Mouse (Mus musculus) left cerebral cortex, adult 11 months (tissue): ENCODE results near the gene Cep57l1.

Experiments
- DNase-seq: peaks from one replicate; pipeline ENCODE4 v3.0.0; 2022; ENCODE audit warnings: low spot score

The Cep57l1 gene

GRCm38 (mm10) chr10:41816516-41816915 lies 6.8 kb upstream of the Cep57l1 start:
- no peak for DNase-seq

GRCm38 (mm10) chr10:41814305-41814853 lies 4.7 kb upstream of the Cep57l1 start:
- no peak for DNase-seq

- no peak for DNase-seq
Measured at GRCm38 (mm10) chr10:41812566-41812965, 2.9 kb upstream of the Cep57l1 start.

GRCm38 (mm10) chr10:41810564-41811455 lies 1.1 kb upstream of the Cep57l1 start:
- no peak for DNase-seq

- DNase-seq: no peak
Measured at GRCm38 (mm10) chr10:41809080-41809770, 446 bp downstream of the Cep57l1 start.

- no peak for DNase-seq
Measured at GRCm38 (mm10) chr10:41805729-41806355, 3.8 kb downstream of the Cep57l1 start.

GRCm38 (mm10) chr10:41804711-41805110 lies 5.0 kb downstream of the Cep57l1 start:
- no peak for DNase-seq

- DNase-seq: no peak
Measured at GRCm38 (mm10) chr10:41803467-41803866, 6.2 kb downstream of the Cep57l1 start.

GRCm38 (mm10) chr10:41797253-41797652 lies 12.4 kb downstream of the Cep57l1 start:
- DNase-seq: no peak

GRCm38 (mm10) chr10:41792375-41792774 lies 17.3 kb downstream of the Cep57l1 start:
- no peak for DNase-seq

GRCm38 (mm10) chr10:41767254-41767653 lies 42.4 kb downstream of the Cep57l1 start:
- DNase-seq: no peak

- no peak for DNase-seq
Measured at GRCm38 (mm10) chr10:41766280-41766679, 43.4 kb downstream of the Cep57l1 start.

- no peak for DNase-seq
Measured at GRCm38 (mm10) chr10:41765586-41765985, 44.1 kb downstream of the Cep57l1 start.

- no peak for DNase-seq
Measured at GRCm38 (mm10) chr10:41763741-41764385, 45.8 kb downstream of the Cep57l1 start.

GRCm38 (mm10) chr10:41760866-41761265 lies 48.8 kb downstream of the Cep57l1 start:
- no peak for DNase-seq

GRCm38 (mm10) chr10:41758041-41758440 lies 51.6 kb downstream of the Cep57l1 start:
- no peak for DNase-seq

- no peak for DNase-seq
Measured at GRCm38 (mm10) chr10:41757226-41757625, 52.4 kb downstream of the Cep57l1 start.

GRCm38 (mm10) chr10:41751867-41752480 lies 57.7 kb downstream of the Cep57l1 start:
- no peak for DNase-seq

GRCm38 (mm10) chr10:41749306-41749705 lies 60.4 kb downstream of the Cep57l1 start:
- no peak for DNase-seq

- DNase-seq: peak; percentile 34
Measured at GRCm38 (mm10) chr10:41746554-41746953, 63.1 kb downstream of the Cep57l1 start.

- no peak for DNase-seq
Measured at GRCm38 (mm10) chr10:41744006-41744405, 65.7 kb downstream of the Cep57l1 start.
